Mouse (Mus musculus): ENCODE data around the gene Hopx. TPM values are rescaled to one million over a fixed set of nuclear protein-coding genes. Genes with fewer than 3 reads are reported as not detected.

Gene Hopx
- polyA plus RNA-seq, 1 experiment from 2014 or later, result 11.3 TPM

DNA sequence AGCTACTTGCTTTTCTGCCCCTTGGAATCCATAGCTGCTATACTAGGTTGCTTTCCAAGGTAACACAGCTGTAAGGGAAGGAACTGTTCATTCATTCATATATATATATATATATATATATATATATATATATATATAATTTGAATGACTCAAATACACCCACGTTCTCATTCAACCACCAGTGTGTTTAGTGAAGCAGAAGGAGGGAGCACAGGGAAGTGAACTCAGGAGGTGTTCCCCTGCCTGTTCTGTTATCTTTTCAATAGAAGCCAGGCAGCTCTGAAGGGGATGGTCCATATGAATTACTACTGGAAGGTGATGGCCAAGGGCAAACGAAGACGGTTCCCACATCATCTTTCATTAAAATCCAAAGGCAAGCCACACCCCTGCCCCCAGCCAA lies 27.8 kb downstream of the Hopx start:
- Histone ChIP-seq H3K4me2 (replicated peaks) (no peak overlapping the region), H3K9me3 (ENCODE audit: control insufficient read depth, low read length) (no peaks in the 10 kb centered on the region), H3K4me3 (replicated peaks; ENCODE audit: low read length) (no peak overlapping the region), H3K9ac (no peak overlapping the region), H3K4me1 (replicated peaks; ENCODE audit: control insufficient read depth, insufficient read depth, low read length) (peaks cover 4% of the 10 kb centered on the region), H3K27me3 (ENCODE audit: control insufficient read depth, insufficient read depth, low read length) (no peaks in the 10 kb centered on the region), H3K27ac (no peak overlapping the region), H3K36me3 (replicated peaks; ENCODE audit: control insufficient read depth, insufficient read depth) (no peaks in the 10 kb centered on the region)
- 87% methylated on average over 3 of the region's 3 CpGs for WGBS
- DNase-seq (ENCODE audit: low spot score) (no peak), ATAC-seq (ENCODE audit: low FRiP score) (no peak)

- no peak overlapping the region for H3K27ac ChIP-seq
- no peaks in the 10 kb centered on the region for H3K9me3 ChIP-seq (ENCODE audit: control insufficient read depth, low read length)
- H3K36me3 ChIP-seq (replicated peaks; ENCODE audit: control insufficient read depth, insufficient read depth), result no peaks in the 10 kb centered on the region
- H3K27me3 ChIP-seq (ENCODE audit: control insufficient read depth, insufficient read depth, low read length), result no peaks in the 10 kb centered on the region
- H3K4me2 ChIP-seq (replicated peaks), result no peak overlapping the region
- H3K4me1 ChIP-seq (replicated peaks; ENCODE audit: control insufficient read depth, insufficient read depth, low read length), result peaks cover 4% of the 10 kb centered on the region
- WGBS, result 89% methylated on average over 7 of the region's 7 CpGs
- DNase-seq (ENCODE audit: low spot score) (no peak), ATAC-seq (ENCODE audit: low FRiP score) (no peak)
- H3K9ac ChIP-seq, result no peak overlapping the region
- no peak overlapping the region for H3K4me3 ChIP-seq (replicated peaks; ENCODE audit: low read length)
These were observed 28.4 kb downstream of the Hopx start for GRCm38 (mm10) chr5:77086541-77086940.

DNA sequence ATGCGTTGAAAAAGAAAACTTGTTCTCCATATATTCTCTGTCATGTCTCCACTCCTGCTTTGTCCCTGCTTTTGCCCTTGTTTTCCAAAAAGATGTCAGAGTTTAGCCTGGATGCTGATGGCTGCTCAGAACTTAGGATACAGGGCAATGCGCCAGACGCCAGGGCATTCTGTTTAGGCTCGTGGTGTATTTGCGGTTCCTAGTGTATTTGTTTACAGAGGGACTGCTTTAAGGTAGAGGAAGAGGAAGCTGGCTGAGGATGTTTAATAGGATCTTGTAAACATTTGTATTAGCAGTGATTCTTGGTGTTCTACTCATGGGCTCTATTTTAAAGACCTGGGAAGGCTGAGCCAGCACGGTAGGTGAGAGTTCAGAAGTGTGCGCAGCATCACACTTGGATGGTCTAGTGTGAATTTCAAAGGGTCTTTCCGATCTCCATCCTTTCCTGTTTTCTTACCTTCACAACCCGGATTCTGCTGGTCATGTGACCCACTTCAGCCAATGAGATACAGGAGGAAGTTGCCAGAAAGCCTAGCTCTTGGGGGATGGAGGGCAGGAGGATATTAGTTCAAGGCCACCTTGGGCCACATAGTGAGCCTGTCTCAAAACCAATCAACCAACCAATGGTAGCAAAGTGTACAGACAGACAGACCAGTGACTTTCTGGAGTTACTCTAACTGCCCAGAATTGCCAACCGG lies 29.0 kb downstream of the Hopx start:
- WGBS, result 87% methylated on average over 10 of the region's 10 CpGs
- H3K9me3 ChIP-seq (ENCODE audit: control insufficient read depth, low read length), result no peaks in the 10 kb centered on the region
- no peak overlapping the region for H3K4me2 ChIP-seq (replicated peaks)
- H3K4me3 ChIP-seq (replicated peaks; ENCODE audit: low read length), result no peak overlapping the region
- ATAC-seq (ENCODE audit: low FRiP score) (no peak), DNase-seq (ENCODE audit: low spot score) (no peak)
- no peak overlapping the region for H3K27ac ChIP-seq
- no peaks in the 10 kb centered on the region for H3K36me3 ChIP-seq (replicated peaks; ENCODE audit: control insufficient read depth, insufficient read depth)
- H3K27me3 ChIP-seq (ENCODE audit: control insufficient read depth, insufficient read depth, low read length), result no peaks in the 10 kb centered on the region
- H3K9ac ChIP-seq, result no peak overlapping the region
- peaks cover 4% of the 10 kb centered on the region for H3K4me1 ChIP-seq (replicated peaks; ENCODE audit: control insufficient read depth, insufficient read depth, low read length)

DNA sequence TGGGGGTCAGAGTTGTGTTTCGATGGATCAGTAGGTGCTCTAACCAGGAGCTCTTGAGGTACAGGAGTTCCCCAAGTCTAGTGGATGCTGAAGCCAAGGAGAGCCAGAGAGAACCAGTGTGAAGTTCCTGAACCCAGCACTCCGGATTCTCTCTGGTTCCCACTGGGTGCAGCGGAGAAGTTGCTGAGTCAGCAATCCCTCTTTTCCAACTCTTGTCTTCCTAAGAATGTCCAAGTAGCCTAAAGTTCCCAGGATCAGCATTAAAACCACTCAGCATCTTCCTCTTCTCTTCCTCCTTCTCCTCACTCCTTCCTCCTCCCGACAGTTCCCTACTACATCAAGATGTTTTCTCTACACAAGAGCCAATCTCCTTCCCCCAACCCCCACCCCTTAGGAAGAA lies 30.5 kb downstream of the Hopx start:
- no peak overlapping the region for H3K4me3 ChIP-seq (replicated peaks; ENCODE audit: low read length)
- no peaks in the 10 kb centered on the region for H3K27me3 ChIP-seq (ENCODE audit: control insufficient read depth, insufficient read depth, low read length)
- 92% methylated on average over 4 of the region's 4 CpGs for WGBS
- H3K9ac ChIP-seq, result no peak overlapping the region
- no peak overlapping the region for H3K27ac ChIP-seq
- H3K9me3 ChIP-seq (ENCODE audit: control insufficient read depth, low read length), result no peaks in the 10 kb centered on the region
- H3K4me2 ChIP-seq (replicated peaks), result no peak overlapping the region
- DNase-seq (ENCODE audit: low spot score), result no peak
- H3K36me3 ChIP-seq (replicated peaks; ENCODE audit: control insufficient read depth, insufficient read depth), result no peaks in the 10 kb centered on the region
- H3K4me1 ChIP-seq (replicated peaks; ENCODE audit: control insufficient read depth, insufficient read depth, low read length), result no peaks in the 10 kb centered on the region
- ATAC-seq (ENCODE audit: low FRiP score), result no peak

DNA sequence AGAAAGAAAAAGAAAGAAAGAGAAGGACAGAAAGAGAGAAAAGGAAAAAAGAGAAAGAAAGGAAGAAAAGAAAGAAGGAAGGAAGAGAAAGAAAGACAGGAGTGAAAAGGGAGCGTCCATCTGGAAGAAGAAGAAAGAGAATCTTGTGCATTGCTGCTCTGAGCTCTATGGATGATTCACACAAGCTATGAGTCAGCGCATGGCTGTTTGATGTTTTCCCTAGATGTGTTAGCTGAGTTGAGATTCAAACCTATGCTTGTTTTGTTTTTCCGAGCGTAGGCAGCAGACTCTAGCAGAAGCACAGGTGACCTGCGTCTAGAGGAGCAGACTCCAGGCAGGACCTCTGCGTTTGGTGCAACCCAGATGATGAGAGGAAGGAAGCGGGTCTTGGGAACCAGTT lies 32.2 kb downstream of the Hopx start:
- Histone ChIP-seq H3K36me3 (replicated peaks; ENCODE audit: control insufficient read depth, insufficient read depth) (no peaks in the 10 kb centered on the region), H3K9me3 (ENCODE audit: control insufficient read depth, low read length) (no peaks in the 10 kb centered on the region), H3K27ac (no peak overlapping the region), H3K4me2 (replicated peaks) (no peak overlapping the region), H3K9ac (no peak overlapping the region), H3K27me3 (ENCODE audit: control insufficient read depth, insufficient read depth, low read length) (no peaks in the 10 kb centered on the region), H3K4me3 (replicated peaks; ENCODE audit: low read length) (no peak overlapping the region), H3K4me1 (replicated peaks; ENCODE audit: control insufficient read depth, insufficient read depth, low read length) (no peaks in the 10 kb centered on the region)
- ATAC-seq (ENCODE audit: low FRiP score), result no peak
- DNase-seq (ENCODE audit: low spot score), result no peak
- 89% methylated on average over 7 of the region's 7 CpGs for WGBS

DNA sequence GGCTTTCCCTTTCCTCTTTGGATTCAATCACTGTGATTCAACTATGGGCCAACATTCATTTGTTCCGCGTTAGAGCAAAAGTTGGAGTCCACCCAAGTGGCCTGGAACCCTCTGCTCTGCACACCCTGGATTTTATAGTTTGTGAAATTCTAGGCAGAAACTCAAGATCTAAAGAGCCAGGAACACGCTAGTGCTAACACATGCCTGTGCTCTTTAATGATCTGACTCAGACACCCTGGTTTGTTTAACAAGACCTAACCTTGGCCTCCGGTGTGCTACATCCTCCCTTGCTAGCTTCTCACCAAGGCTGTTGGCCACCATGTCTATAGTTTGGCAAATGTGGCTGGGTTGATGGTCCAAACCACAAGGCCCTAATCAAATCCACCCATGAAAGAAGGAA lies 34.2 kb downstream of the Hopx start:
- Histone ChIP-seq H3K9ac (no peak overlapping the region), H3K4me3 (replicated peaks; ENCODE audit: low read length) (no peak overlapping the region), H3K36me3 (replicated peaks; ENCODE audit: control insufficient read depth, insufficient read depth) (no peaks in the 10 kb centered on the region), H3K9me3 (ENCODE audit: control insufficient read depth, low read length) (no peaks in the 10 kb centered on the region), H3K27ac (no peak overlapping the region), H3K4me1 (replicated peaks; ENCODE audit: control insufficient read depth, insufficient read depth, low read length) (no peaks in the 10 kb centered on the region), H3K27me3 (ENCODE audit: control insufficient read depth, insufficient read depth, low read length) (no peaks in the 10 kb centered on the region), H3K4me2 (replicated peaks) (no peak overlapping the region)
- DNase-seq (ENCODE audit: low spot score), result no peak
- ATAC-seq (ENCODE audit: low FRiP score), result no peak
- WGBS, result 97% methylated on average over 4 of the region's 4 CpGs

- ATAC-seq (ENCODE audit: low FRiP score) (no peak), DNase-seq (ENCODE audit: low spot score) (no peak)
- H3K36me3 ChIP-seq (replicated peaks; ENCODE audit: control insufficient read depth, insufficient read depth), result no peaks in the 10 kb centered on the region
- no peaks in the 10 kb centered on the region for H3K27me3 ChIP-seq (ENCODE audit: control insufficient read depth, insufficient read depth, low read length)
- H3K4me1 ChIP-seq (replicated peaks; ENCODE audit: control insufficient read depth, insufficient read depth, low read length), result no peaks in the 10 kb centered on the region
- no peaks in the 10 kb centered on the region for H3K9me3 ChIP-seq (ENCODE audit: control insufficient read depth, low read length)
- H3K9ac ChIP-seq, result no peak overlapping the region
- 94% methylated on average over 4 of the region's 4 CpGs for WGBS
- no peak overlapping the region for H3K4me3 ChIP-seq (replicated peaks; ENCODE audit: low read length)
- no peak overlapping the region for H3K4me2 ChIP-seq (replicated peaks)
- no peak overlapping the region for H3K27ac ChIP-seq
These were observed 39.0 kb downstream of the Hopx start for GRCm38 (mm10) chr5:77075951-77076350.

GRCm38 (mm10) chr5:77074914-77075313 lies 40.0 kb downstream of the Hopx start:
- Histone ChIP-seq H3K36me3 (replicated peaks; ENCODE audit: control insufficient read depth, insufficient read depth) (no peaks in the 10 kb centered on the region), H3K4me3 (replicated peaks; ENCODE audit: low read length) (no peak overlapping the region), H3K27me3 (ENCODE audit: control insufficient read depth, insufficient read depth, low read length) (no peaks in the 10 kb centered on the region), H3K27ac (no peak overlapping the region), H3K4me2 (replicated peaks) (no peak overlapping the region), H3K4me1 (replicated peaks; ENCODE audit: control insufficient read depth, insufficient read depth, low read length) (no peaks in the 10 kb centered on the region), H3K9ac (no peak overlapping the region), H3K9me3 (ENCODE audit: control insufficient read depth, low read length) (no peaks in the 10 kb centered on the region)
- DNase-seq (ENCODE audit: low spot score) (no peak), ATAC-seq (ENCODE audit: low FRiP score) (no peak)
- WGBS, result 75% methylated on average over 2 of the region's 2 CpGs

GRCm38 (mm10) chr5:77073794-77074193 lies 41.1 kb downstream of the Hopx start:
- 91% methylated on average over 8 of the region's 8 CpGs for WGBS
- no peak overlapping the region for H3K4me3 ChIP-seq (replicated peaks; ENCODE audit: low read length)

DNA sequence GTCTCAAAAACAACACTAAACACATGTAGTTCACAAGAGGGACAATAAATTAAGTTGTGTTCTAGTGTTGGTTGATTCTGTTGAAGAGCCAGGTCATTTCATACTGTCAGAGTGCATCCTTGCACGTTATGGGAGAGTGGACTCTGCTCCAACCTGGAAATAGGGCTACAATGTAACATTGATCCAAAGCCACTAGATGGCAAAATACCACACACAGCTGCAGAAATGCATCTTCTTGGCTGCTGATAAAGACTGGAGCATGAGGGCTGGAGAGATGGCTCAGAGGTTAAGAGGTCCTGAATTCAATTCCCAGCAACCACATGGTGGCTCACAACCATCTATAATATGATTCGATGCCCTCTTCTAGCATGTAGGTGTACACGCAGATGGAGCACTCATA lies 43.3 kb downstream of the Hopx start:
- WGBS, result 91% methylated on average over 3 of the region's 3 CpGs
- ATAC-seq (ENCODE audit: low FRiP score), result no peak
- no peaks in the 10 kb centered on the region for H3K36me3 ChIP-seq (replicated peaks; ENCODE audit: control insufficient read depth, insufficient read depth)

More at GRCm38 (mm10) chr5:77073794-77074193, 41.1 kb downstream of the Hopx start:
- no peak overlapping the region for H3K9ac ChIP-seq
- no peak overlapping the region for H3K27ac ChIP-seq
- no peaks in the 10 kb centered on the region for H3K27me3 ChIP-seq (ENCODE audit: control insufficient read depth, insufficient read depth, low read length)
- no peaks in the 10 kb centered on the region for H3K4me1 ChIP-seq (replicated peaks; ENCODE audit: control insufficient read depth, insufficient read depth, low read length)
- H3K9me3 ChIP-seq (ENCODE audit: control insufficient read depth, low read length), result no peaks in the 10 kb centered on the region
- H3K36me3 ChIP-seq (replicated peaks; ENCODE audit: control insufficient read depth, insufficient read depth), result no peaks in the 10 kb centered on the region
- H3K4me2 ChIP-seq (replicated peaks), result no peak overlapping the region
- no peak for DNase-seq (ENCODE audit: low spot score)
- ATAC-seq (ENCODE audit: low FRiP score), result no peak

More for the DNA sequence above, 43.3 kb downstream of the Hopx start:
- Histone ChIP-seq H3K27me3 (ENCODE audit: control insufficient read depth, insufficient read depth, low read length) (no peaks in the 10 kb centered on the region), H3K9me3 (ENCODE audit: control insufficient read depth, low read length) (no peaks in the 10 kb centered on the region), H3K9ac (no peak overlapping the region), H3K4me2 (replicated peaks) (no peak overlapping the region), H3K4me3 (replicated peaks; ENCODE audit: low read length) (no peak overlapping the region), H3K27ac (no peak overlapping the region), H3K4me1 (replicated peaks; ENCODE audit: control insufficient read depth, insufficient read depth, low read length) (no peaks in the 10 kb centered on the region)
- DNase-seq (ENCODE audit: low spot score), result no peak
